Mouse (Mus musculus) bone marrow, adult 2 months (tissue): Measurements from ENCODE around the gene Mum1.

Source experiments
- CTCF ChIP-seq: fragments of 200-500 bp; IDR thresholded peaks from 2 replicates; pipeline ENCODE4 v1.5.1; 2011; ENCODE audit warnings: low read length, control low read depth; ENCODE audit not compliant: control insufficient read depth, insufficient read depth
- POLR2A ChIP-seq: fragments of 200-500 bp; IDR thresholded peaks from 2 replicates; pipeline ENCODE4 v1.6.1; 2011; ENCODE audit warnings: low read depth, mild to moderate bottlenecking, control low read depth, low read length, borderline replicate concordance; ENCODE audit not compliant: control insufficient read depth

DNA sequence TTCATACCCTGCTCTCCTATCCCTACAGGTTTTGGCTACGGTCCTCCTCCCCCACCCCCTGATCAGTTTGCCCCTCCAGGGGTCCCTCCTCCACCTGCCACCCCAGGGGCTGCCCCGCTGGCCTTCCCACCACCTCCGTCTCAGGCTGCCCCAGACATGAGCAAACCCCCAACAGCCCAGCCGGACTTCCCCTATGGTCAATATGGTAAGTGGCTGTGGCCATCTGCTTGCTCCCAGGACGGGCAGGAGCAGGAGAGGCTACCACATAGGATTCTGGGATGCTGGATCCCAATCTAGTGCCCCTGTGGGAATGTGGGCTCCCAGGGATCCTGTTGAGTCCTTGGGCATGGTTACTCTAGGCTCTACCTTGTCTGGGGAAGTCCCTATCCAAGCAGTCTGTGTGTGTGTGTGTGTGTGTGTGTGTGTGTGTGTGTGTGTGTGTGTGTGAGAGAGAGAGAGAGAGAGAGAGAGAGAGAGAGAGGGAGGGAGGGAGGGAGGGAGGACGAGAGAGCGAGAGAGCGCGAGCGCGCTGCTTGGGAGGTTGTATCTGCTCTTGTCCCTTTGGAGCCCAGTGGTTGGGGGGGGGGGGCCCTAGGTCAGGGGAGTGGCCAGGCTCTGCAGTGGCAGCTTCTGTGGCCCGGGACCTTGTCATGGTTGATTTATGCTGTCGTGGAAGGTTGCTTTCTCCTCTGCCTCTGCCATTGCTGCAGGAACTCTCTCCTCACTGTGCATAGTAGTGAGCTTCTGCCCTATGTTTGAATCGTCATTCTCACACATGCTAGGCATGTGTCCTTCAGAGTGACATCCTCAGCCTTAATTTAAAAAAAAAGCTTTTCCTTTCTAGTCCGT, 59.2 kb downstream of the Mum1 start:
- TF ChIP-seq CTCF, result no peak
- no peak for TF ChIP-seq POLR2A
